Mouse (Mus musculus) central nervous system, embryonic 11.5 days (tissue): ENCODE measurements around the gene Ncln. TPM values are rescaled to one million over a fixed set of nuclear protein-coding genes. Genes with fewer than 3 reads are reported as not detected.

Experiments used
- polyA plus RNA-seq: library from polyadenylated mRNA; depleted of rRNA; stranded (reverse); fragments of >200 nt; gene quantifications from 2 replicates; pipeline ENCODE4 v1.2.3, GENCODE M21; 2012; rRNA removed

Ncln gene
- 129 and 153 TPM in 2 replicates for polyA plus RNA-seq

GRCm38 (mm10) chr10:81496264-81496901 is at the start of gene Ncln:
TSS of gene Ncln (minus strand) at chr10:81496392.

GRCm38 (mm10) chr10:81545161-81545747 is 49.1 kb upstream of the Ncln start, which contains the start of gene Gna11:
TSS of gene Gna11 (minus strand) at chr10:81545190.

GRCm38 (mm10) chr10:81524051-81524605 is 27.9 kb upstream of the Ncln start, which contains the start of gene Gna15:
TSS of gene Gna15 (minus strand) at chr10:81524225.

GRCm38 (mm10) chr10:81500032-81500431 is 3.8 kb upstream of the Ncln start, which contains the start of gene S1pr4:
TSS of gene S1pr4 (minus strand) at chr10:81500132.

GRCm38 (mm10) chr10:81482533-81482889 is 13.7 kb downstream of the Ncln start, which contains the start of gene Celf5:
TSS of gene Celf5 (minus strand) at chr10:81482709.

GRCm38 (mm10) chr10:81455181-81455895 is 40.9 kb downstream of the Ncln start, which contains the start of gene Nfic:
TSS of gene Nfic (minus strand) at chr10:81455635.

Other genes with a start within 250 kb of the Ncln start
- 4.0 and 4.3 TPM in 2 replicates for gene Matk, start 243.5 kb downstream of the Ncln start, polyA plus RNA-seq
- gene Mrpl54, start 229.5 kb downstream of the Ncln start, polyA plus RNA-seq: 91.5 and 109 TPM in 2 replicates
- gene Apba3, start 229.4 kb downstream of the Ncln start, polyA plus RNA-seq: 25.6 and 44.9 TPM in 2 replicates
- gene Tjp3, start 204.8 kb downstream of the Ncln start, polyA plus RNA-seq: 2.6 and 4.2 TPM in 2 replicates
- gene Pip5k1c, start 203.4 kb downstream of the Ncln start, polyA plus RNA-seq: 84.4 and 91.7 TPM in 2 replicates
- gene Cactin, start 175.3 kb downstream of the Ncln start, polyA plus RNA-seq: 50.3 and 63.1 TPM in 2 replicates
- gene Tbxa2r, start 167.7 kb downstream of the Ncln start, polyA plus RNA-seq: 2.4 and 3.1 TPM in 2 replicates
- gene Gipc3, start 153.1 kb downstream of the Ncln start, polyA plus RNA-seq: 0.04 and 0.06 TPM in 2 replicates
- 116 and 139 TPM in 2 replicates for gene Hmg20b, start 145.9 kb downstream of the Ncln start, polyA plus RNA-seq
- gene Mfsd12, start 138.9 kb downstream of the Ncln start, polyA plus RNA-seq: 8.6 and 9.0 TPM in 2 replicates
- 0.28 and 0.31 TPM in 2 replicates for gene 4930404N11Rik, start 130.6 kb downstream of the Ncln start, polyA plus RNA-seq
- gene Fzr1, start 117.9 kb downstream of the Ncln start, polyA plus RNA-seq: 91.8 and 113 TPM in 2 replicates
- 56.2 and 57.9 TPM in 2 replicates for gene Dohh, start 112.0 kb downstream of the Ncln start, polyA plus RNA-seq
- 3.9 and 4.3 TPM in 2 replicates for gene Gm48551, start 111.9 kb downstream of the Ncln start, polyA plus RNA-seq
- 5.2 and 8.2 TPM in 2 replicates for gene Gm48552, start 107.4 kb downstream of the Ncln start, polyA plus RNA-seq
- 3.7 and 5.0 TPM in 2 replicates for gene Smim24, start 103.3 kb downstream of the Ncln start, polyA plus RNA-seq
- gene Nfic, start 40.8 kb downstream of the Ncln start, polyA plus RNA-seq: 7.8 and 12.5 TPM in 2 replicates
- gene Celf5, start 13.7 kb downstream of the Ncln start, polyA plus RNA-seq: 45.0 and 50.2 TPM in 2 replicates
- gene S1pr4, start 3.7 kb upstream of the Ncln start, polyA plus RNA-seq: 0.42 and 0.56 TPM in 2 replicates
- 0.88 and 0.98 TPM in 2 replicates for gene Gna15, start 27.8 kb upstream of the Ncln start, polyA plus RNA-seq
- 69.9 and 81.3 TPM in 2 replicates for gene Gna11, start 48.8 kb upstream of the Ncln start, polyA plus RNA-seq
- gene Aes, start 63.1 kb upstream of the Ncln start, polyA plus RNA-seq: 265 and 396 TPM in 2 replicates
- 27.1 and 71.8 TPM in 2 replicates for gene Tle2, start 78.2 kb upstream of the Ncln start, polyA plus RNA-seq
- gene Tle6, start 104.7 kb upstream of the Ncln start, polyA plus RNA-seq: 6.1 and 12.0 TPM in 2 replicates
- 5.0 and 6.4 TPM in 2 replicates for gene BC025920, start 109.9 kb upstream of the Ncln start, polyA plus RNA-seq
- gene Sirt6, start 131.4 kb upstream of the Ncln start, polyA plus RNA-seq: 64.8 and 65.0 TPM in 2 replicates
- 28.3 and 39.4 TPM in 2 replicates for gene Ankrd24, start 132.1 kb upstream of the Ncln start, polyA plus RNA-seq
- 1.8 and 4.1 TPM in 2 replicates for gene Gm10778, start 152.7 kb upstream of the Ncln start, polyA plus RNA-seq
- 4.5 and 10.8 TPM in 2 replicates for gene Zfp433, start 208.4 kb upstream of the Ncln start, polyA plus RNA-seq